In genomic region chr17:80775178-80775788, GRCm38 (mm10) we compare ENCODE assay signal across 14 mouse cellular contexts. TPM values are rescaled to one million over a fixed set of nuclear protein-coding genes. Genes with fewer than 3 reads are reported as not detected.
A peak's percentile ranks its signal among the peaks of the same experiment; 100 is the strongest.
DNase-seq lines count a peak whose midpoint lies in the region; ATAC-seq lines count a peak whose summit lies in the region.
"Had no signal": no experiment of that assay in that cellular context is flagged by ENCODE, and none has a peak within 500 bp of the region (broad histone marks: within the 10 kb centered on the region; RNA-seq: fewer than 3 reads in every experiment).

No protein-coding gene starts in this region.

- H3K4me2 ChIP-seq in heart, embryonic 12.5 days = no peak overlapping the region
- no peak overlapping the region for H3K4me2 ChIP-seq in intestine, embryonic 16.5 days (ENCODE audit: low read depth, low read length)
- H3K4me2 ChIP-seq: heart, embryonic 13.5 days; intestine, embryonic 15.5 days; liver, embryonic 12.5 days; neural tube, embryonic 15.5 days had no signal

- no peaks in the 10 kb centered on the region for H3K27me3 ChIP-seq in heart, embryonic 12.5 days (replicated peaks)
- H3K27me3 ChIP-seq in intestine, embryonic 16.5 days (replicated peaks; ENCODE audit: control insufficient read depth, insufficient read depth, low read length) = no peaks in the 10 kb centered on the region
- H3K27me3 ChIP-seq: heart, embryonic 13.5 days; intestine, embryonic 15.5 days; liver, embryonic 12.5 days; neural tube, embryonic 15.5 days had no signal

- H3K9me3 ChIP-seq in heart, embryonic 12.5 days (replicated peaks) = 0 out of 2 replicates have a peak, but pooled peaks cover 6% of the 10 kb centered on the region
- H3K9me3 ChIP-seq in intestine, embryonic 16.5 days (ENCODE audit: control insufficient read depth, low read length) = no peaks in the 10 kb centered on the region; the same call in 1 of the 2 replicates
- H3K9me3 ChIP-seq: intestine, embryonic 15.5 days; liver, embryonic 12.5 days; neural tube, embryonic 15.5 days had no signal

- no peak overlapping the region for H3K27ac ChIP-seq in heart, embryonic 12.5 days (ENCODE audit: poor library complexity, severe bottlenecking)
- H3K27ac ChIP-seq in intestine, embryonic 16.5 days (ENCODE audit: low read length) = no peak overlapping the region
- H3K27ac ChIP-seq: heart, embryonic 13.5 days; intestine, embryonic 15.5 days; liver, embryonic 12.5 days; neural tube, embryonic 15.5 days had no signal

- DNase-seq in heart, adult 11 months = peak; percentile 97
- peak; percentile 24 for DNase-seq in ovary, adult 18-20 months (ENCODE audit: low spot score)
- no peak for DNase-seq in ovary, postnatal 36 days (ENCODE audit: low spot score)
- DNase-seq in heart, postnatal 4 days = peak; percentile 42
- no peak for DNase-seq in MN1 (ENCODE audit: low spot score)
- no peak for DNase-seq in thymus, postnatal 0 days (ENCODE audit: low spot score)
- DNase-seq: midbrain, embryonic 14.5 days; thymus, postnatal 36 days had no signal

- 0 out of 2 replicates have a peak, but pooled peaks cover 4% of the 10 kb centered on the region for H3K4me1 ChIP-seq in heart, embryonic 12.5 days (replicated peaks)
- H3K4me1 ChIP-seq in intestine, embryonic 16.5 days (ENCODE audit: control insufficient read depth, insufficient read depth, low read length) = no peaks in the 10 kb centered on the region
- H3K4me1 ChIP-seq: liver, embryonic 12.5 days had no signal

- no peaks in the 10 kb centered on the region for H3K36me3 ChIP-seq in heart, embryonic 12.5 days
- H3K36me3 ChIP-seq in intestine, embryonic 16.5 days (ENCODE audit: control insufficient read depth, insufficient read depth, low read length) = no peaks in the 10 kb centered on the region
- H3K36me3 ChIP-seq: heart, embryonic 13.5 days; intestine, embryonic 15.5 days; liver, embryonic 12.5 days; neural tube, embryonic 15.5 days had no signal

- ATAC-seq in heart, embryonic 12.5 days (ENCODE audit: insufficient number of reproducible peaks, low FRiP score) = no peak
- no peak for ATAC-seq in intestine, embryonic 16.5 days
- ATAC-seq: intestine, embryonic 15.5 days; liver, embryonic 12.5 days had no signal

- WGBS in heart, embryonic 12.5 days = 70% methylated on average over 8 of the region's 8 CpGs
- 76% methylated on average over 8 of the region's 8 CpGs for WGBS in intestine, embryonic 16.5 days

- H3K9ac ChIP-seq in heart, embryonic 12.5 days = no peak overlapping the region
- no peak overlapping the region for H3K9ac ChIP-seq in intestine, embryonic 16.5 days (ENCODE audit: low read depth, low read length)
- H3K9ac ChIP-seq: heart, embryonic 13.5 days; intestine, embryonic 15.5 days; liver, embryonic 12.5 days; neural tube, embryonic 15.5 days had no signal

- H3K4me3 ChIP-seq in heart, embryonic 12.5 days = no peak overlapping the region
- H3K4me3 ChIP-seq in intestine, embryonic 16.5 days (ENCODE audit: low read length) = no peak overlapping the region
- H3K4me3 ChIP-seq: heart, embryonic 13.5 days; intestine, embryonic 15.5 days; liver, embryonic 12.5 days; neural tube, embryonic 15.5 days had no signal

RNA-seq across cellular contexts. Expression of gene Map4k3, which starts 47.0 kb away (rescaled TPM):
- 25.0 and 25.8 TPM in 2 replicates for polyA plus RNA-seq in heart, embryonic 12.5 days (2016; fragmentation: Nextera tagmentation; extraction: Ambion mirVana)
- total RNA-seq in heart, postnatal 4 days (2021) = 10 to 100 TPM; 49.6 to 51.9 TPM
- 15.2 and 16.9 TPM in 2 replicates for polyA plus RNA-seq in intestine, embryonic 16.5 days (2015; fragmentation: Nextera tagmentation; extraction: Ambion mirVana)
- polyA plus RNA-seq in thymus, postnatal 0 days (2015; fragmentation: Nextera tagmentation; extraction: Ambion mirVana) = 5.2 and 5.3 TPM in 2 replicates

Comparison
In these comparisons a context has a peak if more than half of its experiments do, and no peak if none do; other contexts are left out.
1. DNase-seq: peak in heart, adult 11 months (single experiment), ovary, adult 18-20 months (single experiment) and heart, postnatal 4 days (single experiment); none in ovary, postnatal 36 days (single experiment), MN1 (single experiment) and thymus, postnatal 0 days (single experiment).